In the genomic region with DNA sequence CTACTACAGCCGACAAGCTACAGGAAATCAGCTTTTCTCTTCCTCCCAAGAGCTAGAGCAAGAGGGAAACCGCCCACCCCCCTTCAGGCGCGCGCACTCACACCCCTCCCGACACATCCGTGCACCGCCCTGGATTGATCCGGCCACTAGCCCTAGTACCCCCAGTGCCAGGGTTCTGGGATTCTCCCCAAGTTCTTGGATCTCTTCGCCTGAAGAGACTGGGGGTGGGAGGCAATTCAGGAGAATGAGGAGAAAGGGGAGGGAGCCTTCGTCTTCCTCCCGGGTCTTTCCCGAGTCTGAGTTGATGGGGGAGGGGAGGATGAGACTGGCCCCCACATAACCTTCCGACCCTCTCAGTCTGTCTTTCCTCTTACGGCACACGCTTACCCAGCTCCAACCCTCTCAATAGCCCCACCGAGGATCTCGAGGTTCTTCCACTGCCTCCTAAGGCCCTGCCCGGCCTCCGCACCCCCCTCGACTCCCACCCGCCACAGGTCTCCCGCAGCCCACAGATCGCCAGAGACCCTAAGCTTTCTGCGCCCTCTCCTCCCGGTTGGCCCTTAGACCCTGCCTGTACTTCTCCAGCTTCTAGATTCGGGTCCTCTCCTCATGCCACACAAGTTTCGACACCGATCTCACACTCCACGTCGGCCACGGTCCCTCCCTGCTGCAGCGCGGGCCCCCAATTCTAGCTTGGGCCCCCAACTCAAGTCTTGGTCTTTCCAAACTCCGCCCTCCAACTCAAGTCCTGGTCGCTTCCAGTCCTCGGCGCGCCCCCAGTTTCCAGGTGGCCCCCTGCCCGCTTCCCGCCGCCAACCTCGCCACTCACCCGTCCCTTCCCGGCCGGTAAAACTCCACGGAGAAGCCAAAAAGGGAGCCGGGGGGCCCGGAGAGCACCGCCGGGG, we compare ENCODE assay signal across 8 mouse cellular contexts. TPM values are rescaled to one million over a fixed set of nuclear protein-coding genes. Genes with fewer than 3 reads are reported as not detected.
DNase-seq lines count a peak whose midpoint lies in the region; ATAC-seq and TF ChIP-seq lines count a peak whose summit lies in the region.

No protein-coding gene starts in this region.

- peak overlapping the region; percentile 74 for H3K9ac ChIP-seq in forebrain, embryonic 12.5 days
- H3K9ac ChIP-seq in hindbrain, embryonic 15.5 days, result peak overlapping the region; percentile 51
- peak overlapping the region; percentile 71 for H3K9ac ChIP-seq in liver, embryonic 14.5 days (replicated peaks)
- H3K9ac ChIP-seq in neural tube, embryonic 14.5 days (replicated peaks; ENCODE audit: low read depth, low read length), result peak overlapping the region; percentile 55

- peaks cover 17% of the 10 kb centered on the region; the same call in 1 of the 2 replicates for H3K27me3 ChIP-seq in forebrain, embryonic 12.5 days
- peaks cover 5% of the 10 kb centered on the region; the same call in 1 of the 2 replicates for H3K27me3 ChIP-seq in hindbrain, embryonic 15.5 days
- H3K27me3 ChIP-seq in liver, embryonic 14.5 days (ENCODE audit: control insufficient read depth, insufficient read depth, low read length), result no peaks in the 10 kb centered on the region; the same call in 1 of the 2 replicates
- peaks cover 2% of the 10 kb centered on the region; the same call in 1 of the 2 replicates for H3K27me3 ChIP-seq in neural tube, embryonic 14.5 days (ENCODE audit: control insufficient read depth, insufficient read depth, low read length)

- H3K9me3 ChIP-seq in forebrain, embryonic 12.5 days, result no peaks in the 10 kb centered on the region
- no peaks in the 10 kb centered on the region for H3K9me3 ChIP-seq in hindbrain, embryonic 15.5 days
- H3K9me3 ChIP-seq in liver, embryonic 14.5 days (ENCODE audit: control insufficient read depth, low read length), result no peaks in the 10 kb centered on the region
- H3K9me3 ChIP-seq in neural tube, embryonic 14.5 days (ENCODE audit: control insufficient read depth, low read length), result no peaks in the 10 kb centered on the region

- peak overlapping the region; percentile 63 for H3K4me3 ChIP-seq in forebrain, embryonic 12.5 days (replicated peaks)
- H3K4me3 ChIP-seq in hindbrain, embryonic 15.5 days, result peak overlapping the region; percentile 46
- peak overlapping the region; percentile 63 to 74 for H3K4me3 ChIP-seq in liver, embryonic 14.5 days (ENCODE audit: insufficient read depth in 1 of 2, low read depth in 2 of 2, low read length in 2 of 2)
- H3K4me3 ChIP-seq in neural tube, embryonic 14.5 days (ENCODE audit: low read depth, low read length), result peak overlapping the region; percentile 42

- peak; percentile 65 for ATAC-seq in forebrain, embryonic 12.5 days (ENCODE audit: low FRiP score)
- ATAC-seq in hindbrain, embryonic 15.5 days (ENCODE audit: low FRiP score, low read depth), result no peak
- ATAC-seq in liver, embryonic 14.5 days (ENCODE audit: insufficient read depth), result peak; percentile 34; the same call in 1 of the 2 replicates
- peak; percentile 57; the same call in 1 of the 2 replicates for ATAC-seq in neural tube, embryonic 14.5 days (ENCODE audit: low read depth)

- peak overlapping the region; percentile 57 for H3K27ac ChIP-seq in forebrain, embryonic 12.5 days
- H3K27ac ChIP-seq in hindbrain, embryonic 15.5 days (replicated peaks), result peak overlapping the region; percentile 17; the same call in 1 of the 2 replicates
- H3K27ac ChIP-seq in liver, embryonic 14.5 days, result peak overlapping the region; percentile 1
- H3K27ac ChIP-seq in neural tube, embryonic 14.5 days (ENCODE audit: low read depth, low read length), result peak overlapping the region; percentile 7; the same call in 1 of the 2 replicates

- under 1% methylated on average over 51 of the region's 51 CpGs for WGBS in forebrain, embryonic 12.5 days
- under 1% methylated on average over 51 of the region's 51 CpGs for WGBS in hindbrain, embryonic 15.5 days
- WGBS in liver, embryonic 14.5 days (ENCODE audit: insufficient replicate concordance), result under 1% methylated on average over 51 of the region's 51 CpGs
- under 1% methylated on average over 50 of the region's 51 CpGs for WGBS in neural tube, embryonic 14.5 days

- no peak for TF ChIP-seq EP300 in liver, embryonic 14.5 days (IDR thresholded peaks at IDR 0.05; ENCODE audit: low read depth)

- no peaks in the 10 kb centered on the region for H3K36me3 ChIP-seq in forebrain, embryonic 12.5 days (replicated peaks)
- H3K36me3 ChIP-seq in hindbrain, embryonic 15.5 days, result no peaks in the 10 kb centered on the region
- no peaks in the 10 kb centered on the region for H3K36me3 ChIP-seq in liver, embryonic 14.5 days (replicated peaks; ENCODE audit: control insufficient read depth, insufficient read depth, low read depth)
- no peaks in the 10 kb centered on the region for H3K36me3 ChIP-seq in neural tube, embryonic 14.5 days (ENCODE audit: control insufficient read depth, insufficient read depth, low read length)

- H3K4me1 ChIP-seq in forebrain, embryonic 12.5 days, result peaks cover 30% of the 10 kb centered on the region
- H3K4me1 ChIP-seq in hindbrain, embryonic 15.5 days (replicated peaks), result peaks cover 20% of the 10 kb centered on the region
- peaks cover 2 to 41% of the 10 kb centered on the region in 2 experiments for H3K4me1 ChIP-seq in liver, embryonic 14.5 days (replicated peaks; ENCODE audit: control insufficient read depth in 2 of 2, insufficient read depth in 2 of 2, low read length in 1 of 2)
- peaks cover 12% of the 10 kb centered on the region for H3K4me1 ChIP-seq in neural tube, embryonic 14.5 days (ENCODE audit: control insufficient read depth, insufficient read depth, low read length)

- peak; percentile 45 for DNase-seq in urinary bladder, postnatal 14 days (ENCODE audit: low spot score)
- DNase-seq in urinary bladder, postnatal 25 days (ENCODE audit: low spot score), result no peak
- no peak for DNase-seq in liver, embryonic 14.5 days (ENCODE audit: low read depth in 3 of 3, low spot score in 3 of 3)
- DNase-seq in right cerebral cortex, postnatal 4 days, result no peak
- DNase-seq in spleen, adult 12 weeks (ENCODE audit: low spot score), result no peak

- TF ChIP-seq CTCF in liver, embryonic 14.5 days (IDR thresholded peaks at IDR 0.05; ENCODE audit: low read depth), result no peak

- peak overlapping the region; percentile 96 for H3K4me2 ChIP-seq in forebrain, embryonic 12.5 days
- peak overlapping the region; percentile 92 for H3K4me2 ChIP-seq in hindbrain, embryonic 15.5 days
- H3K4me2 ChIP-seq in liver, embryonic 14.5 days (ENCODE audit: low read depth), result peak overlapping the region; percentile 82
- H3K4me2 ChIP-seq in neural tube, embryonic 14.5 days (ENCODE audit: low read depth, low read length), result peak overlapping the region; percentile 89

RNA-seq across cellular contexts. Expression of gene Itga5, which starts 0.8 kb away (rescaled TPM):
- polyA plus RNA-seq in forebrain, embryonic 12.5 days (2016; fragmentation: Nextera tagmentation; extraction: Ambion mirVana), result 16.8 and 17.3 TPM in 2 replicates
- polyA plus RNA-seq in hindbrain, embryonic 15.5 days (2015; fragmentation: Nextera tagmentation; extraction: Ambion mirVana), result 7.4 and 7.9 TPM in 2 replicates
- polyA plus RNA-seq in liver, embryonic 14.5 days (2012; rRNA removed), result 8.4 and 9.3 TPM in 2 replicates
- 9.9 and 12.5 TPM in 2 replicates for polyA plus RNA-seq in liver, embryonic 14.5 days (2014; fragmentation: Nextera tagmentation; extraction: Ambion mirVana)
- polyA plus RNA-seq in neural tube, embryonic 14.5 days (2014; fragmentation: Nextera tagmentation; extraction: Ambion mirVana), result 3.8 and 7.4 TPM in 2 replicates

RNA-seq across cellular contexts. Expression of gene Zfp385a, which starts 25.8 kb away (rescaled TPM):
- 16.1 and 16.8 TPM in 2 replicates for polyA plus RNA-seq in forebrain, embryonic 12.5 days (2016; fragmentation: Nextera tagmentation; extraction: Ambion mirVana)
- polyA plus RNA-seq in hindbrain, embryonic 15.5 days (2015; fragmentation: Nextera tagmentation; extraction: Ambion mirVana), result 22.6 and 26.6 TPM in 2 replicates
- polyA plus RNA-seq in liver, embryonic 14.5 days (2012; rRNA removed), result 4.9 and 5.6 TPM in 2 replicates
- 4.7 and 6.2 TPM in 2 replicates for polyA plus RNA-seq in liver, embryonic 14.5 days (2014; fragmentation: Nextera tagmentation; extraction: Ambion mirVana)
- 19.2 and 20.7 TPM in 2 replicates for polyA plus RNA-seq in neural tube, embryonic 14.5 days (2014; fragmentation: Nextera tagmentation; extraction: Ambion mirVana)

RNA-seq across cellular contexts. Expression of gene Gpr84, which starts 55.3 kb away (rescaled TPM):
- polyA plus RNA-seq in forebrain, embryonic 12.5 days (2016; fragmentation: Nextera tagmentation; extraction: Ambion mirVana), result 0.10 and 0.37 TPM in 2 replicates
- polyA plus RNA-seq in hindbrain, embryonic 15.5 days (2015; fragmentation: Nextera tagmentation; extraction: Ambion mirVana), result 0.41 and 0.44 TPM in 2 replicates
- 0.17 and 0.20 TPM in 2 replicates for polyA plus RNA-seq in liver, embryonic 14.5 days (2012; rRNA removed)
- polyA plus RNA-seq in liver, embryonic 14.5 days (2014; fragmentation: Nextera tagmentation; extraction: Ambion mirVana), result 0.18 and 0.32 TPM in 2 replicates
- polyA plus RNA-seq in neural tube, embryonic 14.5 days (2014; fragmentation: Nextera tagmentation; extraction: Ambion mirVana), result 0.35 and 0.40 TPM in 2 replicates

Comparison
In these comparisons a context has a peak if more than half of its experiments do, and no peak if none do; other contexts are left out.
1. H3K27ac ChIP-seq: peak in every context shown above with its lines; median percentile 57 in forebrain, embryonic 12.5 days; 17 in hindbrain, embryonic 15.5 days; 7 in neural tube, embryonic 14.5 days; 1 in liver, embryonic 14.5 days.